ENCODE assay signal across 9 mouse cellular contexts in genomic region chr6:34609892-34610829, GRCm38 (mm10). TPM values are rescaled to one million over a fixed set of nuclear protein-coding genes. Genes with fewer than 3 reads are reported as not detected.
DNase-seq lines count a peak whose midpoint lies in the region; ATAC-seq and TF ChIP-seq lines count a peak whose summit lies in the region.
"Had no signal": no experiment of that assay in that cellular context is flagged by ENCODE, and none has a peak within 500 bp of the region (broad histone marks: within the 10 kb centered on the region; RNA-seq: fewer than 3 reads in every experiment).

No protein-coding gene starts in this region.

- ATAC-seq in forebrain, embryonic 11.5 days (replicated peaks; ENCODE audit: low FRiP score) = no peak
- no peak for ATAC-seq in forebrain, postnatal 0 days
- peak; percentile 88 for ATAC-seq in heart, embryonic 14.5 days (ENCODE audit: insufficient number of reproducible peaks, insufficient read depth, low FRiP score, low read depth)
- ATAC-seq in megakaryocyte progenitor cell, adult 5-6 weeks (replicated peaks; ENCODE audit: poor library complexity) = peak; percentile 29

- H3K9ac ChIP-seq in forebrain, embryonic 11.5 days (ENCODE audit: low read length) = no peak overlapping the region
- no peak overlapping the region for H3K9ac ChIP-seq in forebrain, postnatal 0 days
- peak overlapping the region; percentile 67 for H3K9ac ChIP-seq in heart, embryonic 14.5 days (ENCODE audit: low read length)

- H3K27me3 ChIP-seq in forebrain, embryonic 11.5 days (ENCODE audit: control insufficient read depth, insufficient read depth, low read length) = no peaks in the 10 kb centered on the region
- H3K27me3 ChIP-seq in forebrain, postnatal 0 days (ENCODE audit: insufficient read depth, low read length) = no peaks in the 10 kb centered on the region
- H3K27me3 ChIP-seq in heart, embryonic 14.5 days (ENCODE audit: control insufficient read depth, insufficient read depth, low read length) = no peaks in the 10 kb centered on the region

- TF ChIP-seq CTCF in forebrain, postnatal 0 days (IDR thresholded peaks at IDR 0.05; ENCODE audit: low read depth) = no peak

- peak; percentile 66 for DNase-seq in forebrain, embryonic 11.5 days (ENCODE audit: low spot score)
- no peak for DNase-seq in forebrain, postnatal 0 days
- DNase-seq in kidney, postnatal 10 days = peak; percentile 74
- DNase-seq in cerebellum, adult 11-12 months = no peak
- no peak for DNase-seq in urinary bladder, postnatal 36 days (ENCODE audit: low spot score in 2 of 2)

- H3K36me3 ChIP-seq in forebrain, embryonic 11.5 days (ENCODE audit: control insufficient read depth, insufficient read depth, low read length) = no peaks in the 10 kb centered on the region
- no peaks in the 10 kb centered on the region for H3K36me3 ChIP-seq in forebrain, postnatal 0 days (ENCODE audit: insufficient read depth)
- no peaks in the 10 kb centered on the region for H3K36me3 ChIP-seq in heart, embryonic 14.5 days (ENCODE audit: control insufficient read depth, insufficient read depth, low read length)

- no peaks in the 10 kb centered on the region for H3K9me3 ChIP-seq in forebrain, embryonic 11.5 days (ENCODE audit: control insufficient read depth, low read length)
- no peaks in the 10 kb centered on the region for H3K9me3 ChIP-seq in forebrain, postnatal 0 days (ENCODE audit: low read length)
- H3K9me3 ChIP-seq in heart, embryonic 14.5 days (ENCODE audit: control insufficient read depth, low read length) = no peaks in the 10 kb centered on the region

- no peaks in the 10 kb centered on the region for H3K4me1 ChIP-seq in forebrain, embryonic 11.5 days (replicated peaks; ENCODE audit: control insufficient read depth, insufficient read depth, low read length)
- H3K4me1 ChIP-seq in forebrain, postnatal 0 days (ENCODE audit: insufficient read depth) = no peaks in the 10 kb centered on the region
- H3K4me1 ChIP-seq in brown adipose tissue, adult 24 weeks (ENCODE audit: control insufficient read depth, insufficient read depth, insufficient read length, low read length) = peaks cover 24% of the 10 kb centered on the region; the same call in 1 of the 2 replicates
- H3K4me1 ChIP-seq in heart, embryonic 14.5 days (ENCODE audit: control insufficient read depth in 2 of 2, insufficient read depth in 2 of 2, low read length in 2 of 2) = peaks cover 36 to 70% of the 10 kb centered on the region in 2 experiments

- no peak overlapping the region for H3K4me3 ChIP-seq in forebrain, embryonic 11.5 days (ENCODE audit: low read depth, low read length)
- no peak overlapping the region for H3K4me3 ChIP-seq in forebrain, postnatal 0 days (ENCODE audit: low read depth, low read length)
- peak overlapping the region; percentile 25 for H3K4me3 ChIP-seq in brown adipose tissue, adult 24 weeks (ENCODE audit: insufficient read depth, low read depth, low read length)
- peak overlapping the region; percentile 5 to 13; a peak in 3 of 4 replicates for H3K4me3 ChIP-seq in heart, embryonic 14.5 days (ENCODE audit: control insufficient read depth in 1 of 2, insufficient read depth in 1 of 2, low read depth in 1 of 2, low read length in 2 of 2)

- no peak overlapping the region for H3K4me2 ChIP-seq in forebrain, embryonic 11.5 days (ENCODE audit: low read depth, low read length, severe bottlenecking)
- H3K4me2 ChIP-seq in forebrain, postnatal 0 days (ENCODE audit: low read depth) = no peak overlapping the region
- H3K4me2 ChIP-seq in heart, embryonic 14.5 days (ENCODE audit: low read length) = peak overlapping the region; percentile 61

- WGBS in forebrain, embryonic 11.5 days = 50% methylated on average over 24 of the region's 24 CpGs
- 47% methylated on average over 24 of the region's 24 CpGs for WGBS in forebrain, postnatal 0 days
- WGBS in heart, embryonic 14.5 days = 3% methylated on average over 24 of the region's 24 CpGs

- H3K27ac ChIP-seq in forebrain, embryonic 11.5 days (ENCODE audit: low read depth, low read length) = no peak overlapping the region
- no peak overlapping the region for H3K27ac ChIP-seq in forebrain, postnatal 0 days (ENCODE audit: low read depth, low read length)
- peak overlapping the region; percentile 84 for H3K27ac ChIP-seq in brown adipose tissue, adult 24 weeks (replicated peaks; ENCODE audit: low read depth, low read length)
- peak overlapping the region; percentile 93 to 98 for H3K27ac ChIP-seq in heart, embryonic 14.5 days (replicated peaks in 1 of 2; ENCODE audit: control insufficient read depth in 1 of 2, insufficient read depth in 1 of 2, low read depth in 2 of 2, low read length in 2 of 2)

RNA-seq across cellular contexts. Expression of gene Cald1, which starts 11.9 kb away (rescaled TPM):
- polyA plus RNA-seq in forebrain, embryonic 11.5 days (2014; fragmentation: Nextera tagmentation; extraction: Ambion mirVana) = 132 and 139 TPM in 2 replicates
- total RNA-seq in forebrain, postnatal 0 days (2014; rRNA removed) = 19.6 and 28.5 TPM in 2 replicates
- 32.5 and 40.8 TPM in 2 replicates for polyA plus RNA-seq in forebrain, postnatal 0 days (2015; fragmentation: Nextera tagmentation; extraction: Ambion mirVana)
- polyA plus RNA-seq in brown adipose tissue, adult 24 weeks (2012; ENCODE audit: insufficient read depth, insufficient read length, missing spikeins) = 37.2 and 65.2 TPM in 2 replicates
- polyA plus RNA-seq in heart, embryonic 14.5 days (2014; fragmentation: Nextera tagmentation; extraction: Ambion mirVana) = 122 and 123 TPM in 2 replicates
- 0.05 and 0.17 TPM in 2 replicates for total RNA-seq in megakaryocyte progenitor cell, adult 5-6 weeks (2015)
- total RNA-seq in megakaryocyte progenitor cell, adult 5-6 weeks (2017) = not detected in 2 replicates
- total RNA-seq: MEL had no signal

Comparison
In these comparisons a context has a peak if more than half of its experiments do, and no peak if none do; other contexts are left out.
1. DNase-seq: peak in forebrain, embryonic 11.5 days (single experiment) and kidney, postnatal 10 days (single experiment); none in forebrain, postnatal 0 days (single experiment), cerebellum, adult 11-12 months (single experiment) and urinary bladder, postnatal 36 days (0 of 2).
2. ATAC-seq: peak in heart, embryonic 14.5 days (single experiment) and megakaryocyte progenitor cell, adult 5-6 weeks (single experiment); none in forebrain, embryonic 11.5 days (single experiment) and forebrain, postnatal 0 days (single experiment).
3. H3K27ac ChIP-seq: peak in brown adipose tissue, adult 24 weeks (single experiment) and heart, embryonic 14.5 days (2 of 2); none in forebrain, embryonic 11.5 days (single experiment) and forebrain, postnatal 0 days (single experiment).
4. H3K4me3 ChIP-seq: peak in brown adipose tissue, adult 24 weeks (single experiment) and heart, embryonic 14.5 days (2 of 2); none in forebrain, embryonic 11.5 days (single experiment) and forebrain, postnatal 0 days (single experiment).